Mouse (Mus musculus) urinary bladder, adult 18-20 months (tissue): ENCODE data around the gene Dagla.
A peak's percentile ranks its signal among the peaks of the same experiment; 100 is the strongest.

Source experiments
- DNase-seq, 2 experiments: peaks; one replicate each; pipeline ENCODE4 v3.0.0; 2022; ENCODE audit warnings: low spot score in 2 of 2, mixed read lengths in 2 of 2

Gene Dagla

DNA sequence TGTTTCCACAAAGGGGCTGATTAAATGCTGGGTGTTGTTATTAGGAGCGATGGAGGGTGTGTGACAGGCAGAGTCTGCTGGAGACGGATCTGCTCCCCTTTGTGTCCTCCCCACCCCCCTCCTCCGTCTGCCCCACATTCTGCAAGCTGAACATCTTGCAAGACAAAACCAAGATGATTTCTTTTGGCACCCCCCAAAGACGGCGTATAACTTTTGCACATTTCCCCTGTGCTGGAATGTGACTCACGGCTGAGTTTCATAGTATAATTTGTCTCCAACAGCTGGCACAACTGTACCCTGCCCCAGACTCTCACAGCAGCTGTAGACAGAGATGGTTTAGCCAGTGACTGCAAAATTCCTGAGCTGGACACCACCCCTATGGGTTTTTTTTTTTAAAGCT is 3.3 kb upstream of the Dagla start:
- no peak for DNase-seq

DNA sequence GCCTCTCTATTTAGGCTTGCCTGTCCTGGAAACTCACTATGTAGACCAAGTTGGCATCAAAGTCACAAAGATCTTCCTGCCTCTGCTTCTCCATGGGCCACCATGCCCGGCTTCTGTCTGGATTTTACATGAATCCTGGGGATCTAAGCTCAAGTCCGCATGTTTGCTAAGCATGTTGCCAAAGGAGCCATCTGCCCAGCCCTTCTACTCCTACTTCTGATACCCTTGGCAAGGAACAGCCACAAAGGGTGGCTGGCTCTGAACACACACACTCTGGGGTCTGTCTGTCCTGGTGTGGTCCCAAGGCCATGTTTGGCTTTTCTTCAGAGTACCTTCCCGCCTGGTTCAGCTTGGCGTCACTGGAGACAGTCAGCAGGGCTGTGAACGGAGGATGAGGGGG is 2.7 kb upstream of the Dagla start:
- DNase-seq: no peak

DNA sequence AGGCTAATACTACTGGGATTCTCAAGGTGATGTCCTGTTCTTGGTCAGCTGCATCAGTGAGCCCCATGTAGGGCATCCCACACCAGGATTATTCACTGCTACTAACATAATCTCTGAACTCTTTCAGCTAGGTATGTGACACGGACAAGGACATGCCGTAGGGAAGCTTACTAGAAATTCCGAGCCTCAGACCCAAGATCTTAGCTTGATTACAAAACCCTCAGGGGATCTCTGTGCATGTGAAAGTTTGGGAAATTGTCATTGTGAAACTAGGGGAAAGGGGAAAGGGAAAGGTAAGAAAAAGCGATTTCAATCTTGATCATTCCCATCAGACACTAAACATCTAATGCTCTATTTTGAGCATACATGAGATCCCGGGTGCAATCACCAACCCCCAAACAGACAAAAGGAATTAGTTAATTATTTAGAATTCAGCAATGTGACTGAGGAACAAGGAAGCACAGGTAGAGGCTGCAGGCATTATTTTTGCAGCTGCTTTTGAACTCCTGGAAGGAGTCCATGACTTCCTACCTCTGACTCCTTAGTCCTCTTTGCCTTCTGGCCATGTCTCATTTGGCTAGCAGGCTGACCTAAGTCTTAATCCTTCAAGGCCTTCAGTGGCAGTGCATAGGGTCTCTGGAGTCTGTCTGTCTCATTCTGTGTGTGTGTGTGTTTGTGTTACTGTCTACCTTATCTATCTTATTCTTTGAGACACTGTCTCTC is 2.0 kb upstream of the Dagla start:
- no peak for DNase-seq

DNA sequence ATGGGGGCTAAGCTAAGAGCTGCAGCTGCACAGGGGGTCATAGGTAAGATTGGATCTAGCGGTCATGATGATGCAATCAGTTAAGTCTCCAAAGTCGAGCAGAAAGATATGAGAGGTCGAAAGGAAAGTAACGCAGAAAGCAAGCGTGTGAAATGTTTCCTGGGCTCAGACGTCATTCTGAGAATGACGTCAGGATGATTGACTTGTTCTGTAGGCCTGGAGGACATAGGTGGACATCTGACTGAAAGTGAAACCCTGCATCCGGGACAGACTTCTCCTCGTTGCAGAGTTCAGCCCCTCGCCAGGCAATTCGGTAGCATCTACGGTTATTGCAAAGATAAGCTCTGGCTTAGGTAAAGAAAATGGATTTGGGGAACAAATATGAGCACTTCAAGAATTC is 963 bp upstream of the Dagla start:
- DNase-seq: no peak

DNA sequence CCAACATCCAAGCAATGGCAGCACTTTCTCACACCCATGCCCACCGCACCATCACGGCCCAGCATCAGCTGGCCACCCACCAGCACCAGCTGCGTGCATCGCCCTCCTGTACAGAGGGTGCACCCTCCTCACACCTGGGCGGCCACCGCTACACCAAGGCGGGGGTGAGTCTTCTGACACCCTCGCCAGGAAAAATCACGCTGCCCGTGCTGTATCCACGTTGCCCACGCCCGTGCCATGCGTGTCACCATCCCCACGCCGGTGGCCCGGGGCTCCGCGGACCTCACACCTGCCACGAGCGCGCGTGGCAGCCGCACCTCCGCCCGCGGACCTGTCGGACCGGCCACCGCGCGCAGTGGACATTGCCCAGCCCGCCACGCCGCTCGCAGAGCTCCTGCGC is 282 bp downstream of the Dagla start:
- no peak for DNase-seq

DNA sequence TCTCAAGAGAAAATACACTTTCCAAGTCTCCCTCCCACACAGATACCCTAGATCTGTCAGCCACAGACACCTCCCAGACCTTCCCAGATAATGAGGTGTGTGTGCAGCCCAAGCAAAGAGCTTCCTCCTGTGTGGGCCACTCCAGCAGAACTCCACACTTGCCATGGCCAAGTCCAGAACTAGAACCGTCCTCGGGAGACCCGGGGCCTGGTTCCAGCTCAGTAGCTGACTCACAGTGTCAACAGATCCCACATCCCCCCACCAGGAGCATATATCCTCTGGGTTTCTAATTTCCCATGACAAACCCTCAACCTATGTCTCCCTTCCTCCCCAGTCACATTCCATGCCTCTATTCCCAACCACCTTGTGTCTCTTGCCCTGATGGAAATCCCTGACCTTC is 1.8 kb downstream of the Dagla start:
- no peak for DNase-seq

DNA sequence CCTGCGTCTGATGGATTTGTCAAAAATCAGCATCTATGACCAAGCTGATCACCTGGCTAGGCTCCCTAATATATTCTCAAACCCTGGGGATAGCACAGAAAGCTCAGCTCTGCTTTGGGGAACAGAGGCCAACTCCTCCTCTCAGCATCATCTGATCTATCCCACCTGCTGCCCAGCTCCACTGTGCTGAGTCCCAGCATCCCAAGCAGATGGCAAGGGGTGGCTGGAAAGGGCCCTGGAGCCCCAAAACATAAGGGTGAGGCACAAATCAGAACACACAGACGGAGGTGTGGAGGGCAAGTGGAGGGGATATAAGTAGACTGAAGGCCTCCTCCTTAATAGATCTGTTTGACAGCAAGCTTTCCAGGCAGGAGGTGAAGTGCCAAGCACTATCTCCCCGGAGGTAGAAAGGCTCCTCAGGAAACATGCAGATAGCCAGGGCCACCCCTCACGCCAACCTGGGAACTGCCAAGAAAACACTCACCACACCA is 2.8 kb downstream of the Dagla start:
- no peak for DNase-seq

DNA sequence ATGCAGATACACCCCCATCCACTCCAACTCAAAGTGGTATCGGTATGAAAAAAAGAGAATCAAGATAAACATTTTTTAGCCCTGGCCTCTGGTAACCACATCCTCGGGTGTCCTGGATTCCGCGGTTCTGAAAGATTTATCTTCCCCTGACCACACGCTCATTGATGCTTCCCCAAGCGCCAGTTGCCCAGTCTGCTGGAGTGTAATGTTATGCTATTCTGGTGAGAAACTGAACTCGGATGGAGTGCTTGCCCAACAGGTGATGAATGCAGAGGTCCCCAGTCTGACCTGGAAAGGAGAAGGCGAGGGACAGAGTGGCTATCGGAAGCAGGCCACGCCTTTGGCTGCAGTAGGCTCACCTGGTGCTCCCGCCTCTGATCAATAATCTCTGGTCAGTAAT is 3.4 kb downstream of the Dagla start:
- no peak for DNase-seq

DNA sequence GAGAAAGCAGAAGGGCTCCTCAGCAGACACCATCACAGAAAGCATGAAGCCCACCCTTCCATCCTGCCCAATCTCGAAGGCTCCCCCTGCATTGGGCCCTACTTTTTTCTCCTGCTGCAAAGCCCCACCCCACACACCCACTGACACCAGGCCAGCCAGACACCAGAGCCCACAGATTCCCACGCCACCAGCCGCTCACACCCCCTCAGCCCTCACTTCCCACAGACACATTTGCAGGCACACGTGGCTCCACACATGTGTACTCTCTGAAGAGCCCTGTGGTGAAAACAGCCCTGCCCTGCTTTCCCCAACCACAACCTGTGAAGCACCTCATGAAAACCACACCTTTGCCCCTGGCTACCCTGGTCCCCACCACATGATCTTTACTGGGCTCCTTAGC is 3.9 kb downstream of the Dagla start:
- DNase-seq: no peak

DNA sequence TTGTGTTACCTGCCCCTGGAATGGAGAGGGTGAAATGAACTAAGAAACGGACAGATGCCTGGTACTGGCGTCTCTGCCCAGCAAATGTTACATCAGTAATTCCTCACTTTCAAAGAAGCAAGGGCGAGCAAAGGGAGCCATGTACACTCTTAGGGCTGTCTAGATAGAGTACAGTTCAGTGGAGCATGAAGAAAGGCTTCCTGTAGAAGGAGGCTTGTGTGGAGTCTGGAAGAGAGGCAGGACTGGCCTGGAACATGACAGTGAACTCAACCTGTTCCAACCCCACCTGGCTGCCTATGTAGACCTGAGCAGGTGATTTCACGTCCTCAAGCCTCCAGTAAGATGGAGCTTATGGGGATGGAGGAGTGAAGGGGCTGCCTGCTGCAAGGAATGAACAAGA is 6.4 kb downstream of the Dagla start:
- DNase-seq: no peak

DNA sequence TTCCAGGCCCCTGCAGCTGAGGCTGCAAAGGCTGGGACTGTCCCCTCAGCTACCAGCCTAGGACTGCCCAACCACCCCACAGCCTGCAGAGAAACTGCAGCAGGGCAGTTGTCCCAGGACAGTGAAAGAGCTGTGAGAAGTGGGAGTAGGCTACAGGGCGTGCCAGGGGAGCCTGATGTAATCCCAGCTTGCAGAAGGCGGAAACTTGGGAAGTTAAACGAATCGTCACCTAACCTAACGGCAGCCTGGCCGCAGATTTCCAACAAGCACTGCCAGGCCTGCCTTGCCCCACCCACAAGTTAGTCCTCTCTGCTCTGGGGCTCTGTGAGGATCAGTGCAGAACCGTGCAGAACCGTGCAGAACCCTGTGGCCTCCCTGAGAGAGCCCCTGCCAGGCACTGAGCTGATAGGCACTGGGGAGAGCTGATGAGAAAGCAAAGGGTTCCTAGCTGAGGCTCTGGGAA is 7.6 kb downstream of the Dagla start:
- peak; percentile 50 to 72 for DNase-seq

DNA sequence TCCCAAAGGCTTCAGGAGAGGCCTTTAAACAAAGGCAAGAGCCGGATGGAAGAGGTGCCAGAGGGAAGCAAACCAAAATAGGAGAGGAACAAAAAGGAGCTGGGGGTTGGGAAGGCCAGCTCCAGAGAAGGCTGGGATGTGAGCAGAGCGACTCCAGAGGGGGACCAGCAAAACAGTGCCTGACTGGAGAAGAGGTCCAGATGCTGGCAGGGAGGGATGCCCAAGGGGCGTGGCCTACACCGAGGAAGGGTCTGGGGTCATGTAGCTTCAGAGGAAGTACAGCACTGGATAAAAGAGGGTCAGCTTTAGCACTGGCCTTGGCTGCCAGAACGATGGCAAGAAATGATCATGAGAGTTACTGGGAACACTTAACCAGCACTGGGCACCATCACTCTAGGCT is 8.4 kb downstream of the Dagla start:
- DNase-seq: no peak

DNA sequence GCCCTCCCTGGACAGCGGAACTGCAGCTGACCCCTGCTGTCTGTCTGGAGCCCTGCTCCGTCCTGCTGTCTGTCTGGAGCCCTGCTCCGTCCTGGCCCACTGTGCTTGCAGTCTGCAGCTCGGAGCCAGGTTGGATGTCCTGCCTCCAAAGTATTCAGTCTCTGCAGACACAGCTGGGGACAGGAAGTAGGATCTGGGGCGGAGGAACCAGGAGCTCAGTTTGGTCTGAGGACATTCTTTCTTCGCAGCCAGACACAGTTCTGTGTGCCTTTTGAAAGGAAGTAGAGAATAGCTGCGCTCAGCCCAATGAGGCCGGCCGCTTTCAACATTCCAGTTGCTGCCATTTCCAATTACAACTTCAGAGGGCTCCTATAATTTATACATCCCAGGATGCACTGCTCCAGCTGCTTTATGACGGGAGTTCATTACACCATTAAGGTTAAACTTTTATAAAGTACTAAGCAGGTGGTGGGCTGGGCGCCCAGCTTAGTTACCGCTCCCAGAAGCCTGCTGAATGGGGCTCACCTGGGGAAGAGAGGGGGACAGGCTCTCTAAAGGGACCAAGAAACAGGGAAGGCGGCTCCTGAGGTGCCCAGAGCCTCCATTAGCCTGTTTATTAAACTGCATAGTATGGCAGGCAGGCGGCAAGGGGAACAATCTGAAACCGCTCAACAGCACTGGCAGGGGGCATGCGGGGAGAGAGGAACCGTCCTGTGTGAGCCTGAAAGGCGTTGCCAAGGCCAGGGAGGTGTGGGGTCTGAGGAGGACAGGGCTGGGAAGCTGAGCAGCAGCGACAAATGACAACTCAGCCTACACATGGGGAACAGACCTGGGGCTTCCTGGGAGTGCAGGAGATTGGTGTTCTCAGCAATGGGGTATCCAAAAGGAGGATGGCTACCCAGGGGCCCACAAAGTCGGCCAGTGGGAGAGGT is 9.8 kb downstream of the Dagla start:
- DNase-seq: no peak

DNA sequence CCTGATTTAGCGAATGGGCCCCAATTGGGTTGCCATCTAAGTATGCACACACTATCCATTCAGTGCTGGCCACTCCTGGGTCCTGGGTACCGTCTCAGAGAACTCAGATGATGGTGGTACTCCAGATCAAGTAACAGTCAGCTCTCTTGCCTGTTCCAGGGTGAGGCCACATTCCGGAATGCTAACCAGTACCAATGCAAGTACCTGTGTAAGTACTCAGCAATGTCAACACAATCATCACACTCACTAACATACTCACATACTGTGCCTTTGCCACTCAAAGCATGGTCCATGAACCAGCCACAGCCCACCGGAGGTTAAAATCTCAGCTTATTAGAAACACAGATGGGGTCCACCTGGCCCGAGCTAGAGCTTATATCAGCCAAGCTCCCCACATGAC is 10.7 kb downstream of the Dagla start:
- no peak for DNase-seq

DNA sequence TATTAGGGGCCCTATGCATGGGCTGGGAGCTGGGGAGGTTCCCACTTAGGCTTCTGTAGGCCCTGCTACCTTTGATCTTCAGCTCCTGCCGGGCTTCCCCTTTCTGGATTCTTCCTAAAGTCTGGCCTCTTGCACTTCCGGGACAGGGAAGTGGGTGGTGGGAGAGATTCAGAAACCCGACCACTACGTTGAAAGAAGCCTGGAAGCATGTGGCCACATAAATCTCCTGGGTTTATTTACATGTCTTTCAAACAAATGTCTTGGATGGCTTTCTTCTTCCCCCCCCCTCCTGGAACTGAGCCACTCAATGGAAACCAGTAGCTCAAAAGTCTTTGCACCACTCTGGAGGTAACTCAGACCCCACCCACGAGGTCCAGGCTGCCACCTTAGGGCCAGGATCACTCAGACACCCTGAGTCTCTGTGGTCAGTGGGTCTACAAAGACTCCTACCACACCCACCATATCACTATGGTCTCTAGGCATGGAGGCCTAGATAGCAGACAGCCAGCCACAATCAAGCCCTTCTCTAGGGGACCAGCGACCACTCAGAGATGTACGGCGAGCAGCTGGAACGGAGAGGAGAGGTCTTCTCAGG is 12.7 kb downstream of the Dagla start:
- no peak for DNase-seq

DNA sequence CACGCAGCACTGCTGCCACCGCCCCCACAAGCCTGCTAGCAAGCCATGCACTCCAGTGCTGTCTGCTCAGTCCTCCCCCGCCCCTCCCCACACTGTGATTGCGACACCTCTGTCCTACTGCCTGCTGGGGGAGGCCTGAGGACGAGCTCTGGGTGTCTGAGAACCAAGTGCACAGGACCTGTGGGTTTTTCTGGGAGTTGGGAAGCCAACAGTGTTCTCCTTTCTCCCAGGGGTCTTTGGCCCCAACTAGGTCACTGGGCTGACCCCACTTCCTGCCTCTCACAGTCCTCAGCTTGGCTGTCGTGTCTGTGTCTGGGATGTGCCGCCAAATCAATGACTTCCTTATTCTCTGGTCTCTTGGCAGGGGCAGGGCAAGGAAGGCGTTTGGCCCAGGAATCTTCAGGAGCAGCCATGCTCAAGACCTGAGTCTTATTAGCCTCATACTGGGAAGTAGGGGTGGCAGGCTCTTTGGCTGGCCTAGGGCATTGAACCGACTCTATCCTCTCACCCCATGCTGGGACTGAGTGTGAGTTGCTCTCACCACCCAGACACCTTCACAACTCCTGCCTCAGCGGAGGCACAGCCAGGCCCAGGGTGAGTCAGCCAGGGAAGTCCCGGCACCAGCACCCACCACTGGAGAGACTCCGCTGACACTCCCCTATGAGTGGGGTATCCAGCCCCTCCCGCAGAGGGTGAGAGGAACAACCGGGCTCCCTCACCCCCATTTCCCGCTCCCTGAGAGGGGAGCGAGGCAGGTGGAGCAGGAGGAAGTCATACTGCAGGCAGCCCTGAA is 14.3 kb downstream of the Dagla start:
- DNase-seq: peak in 1 of 2 experiments; percentile 74

DNA sequence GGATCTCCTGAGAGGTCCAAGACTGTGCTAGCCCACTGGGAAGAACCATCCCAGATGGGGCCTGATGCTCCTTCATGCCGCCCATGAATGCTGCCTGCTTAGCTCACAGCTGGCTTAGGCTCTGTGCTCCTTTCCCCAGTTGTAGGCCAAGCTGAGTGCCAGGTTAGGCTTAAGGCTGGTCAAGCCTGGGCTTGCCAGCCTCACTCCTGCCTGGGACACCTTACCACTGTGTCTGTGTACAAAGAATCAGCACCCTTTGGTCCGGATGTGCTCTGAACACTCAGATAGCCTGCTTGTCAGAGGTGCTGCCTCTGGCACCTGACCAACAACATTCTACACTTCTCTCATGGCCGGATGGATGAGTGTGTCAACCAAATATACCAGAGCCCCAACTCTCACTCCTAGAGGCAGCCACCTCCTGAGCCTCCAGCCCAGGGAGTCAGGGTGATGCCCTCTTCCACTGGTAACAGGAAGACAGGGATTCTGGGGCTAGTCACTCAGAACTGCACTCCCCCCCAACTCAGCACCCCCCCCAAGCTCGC is 15.0 kb downstream of the Dagla start:
- no peak for DNase-seq

DNA sequence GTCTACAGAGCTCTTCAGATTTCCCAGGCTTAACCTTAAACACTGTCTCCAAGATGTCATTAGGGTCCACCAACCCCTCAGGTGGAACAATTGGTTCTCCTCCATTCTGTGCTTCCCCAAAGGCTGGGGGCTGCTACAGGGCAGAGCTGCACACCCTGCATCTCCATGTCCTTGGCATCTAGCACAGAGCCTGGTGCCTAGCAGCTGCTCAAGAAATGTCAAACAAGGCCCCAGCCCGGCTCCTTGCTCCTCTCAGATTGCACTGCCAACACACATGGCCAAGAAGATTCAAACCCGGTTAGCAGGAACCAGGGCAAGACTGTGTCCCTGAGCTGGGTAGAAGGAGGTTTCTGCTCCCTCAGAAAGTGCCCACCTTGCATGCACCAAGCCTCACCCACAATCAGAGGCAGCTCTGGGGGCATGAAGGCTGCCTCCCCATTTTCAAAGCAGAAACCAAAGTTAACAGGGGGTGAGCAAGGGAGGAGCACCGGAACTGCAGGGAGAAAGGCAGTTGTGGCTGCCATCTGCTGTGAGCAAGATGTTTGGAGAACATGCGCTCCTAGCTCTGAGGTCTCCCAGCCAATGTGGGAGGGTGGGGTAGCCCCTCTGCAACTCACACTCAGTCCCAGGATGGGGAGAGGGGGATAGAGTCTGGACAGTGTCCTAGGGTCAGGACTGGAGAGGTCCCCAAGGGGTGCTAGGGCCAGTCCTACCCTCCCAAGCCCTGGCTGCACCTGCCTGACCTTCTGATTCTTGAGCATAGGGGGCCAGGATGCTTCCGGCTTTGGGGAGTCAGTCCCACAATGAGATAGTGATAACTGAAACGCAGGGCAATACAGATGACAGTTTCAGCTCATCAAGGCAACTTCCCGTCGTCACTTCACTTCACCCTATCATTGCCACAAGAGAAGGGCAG is 16.3 kb downstream of the Dagla start:
- DNase-seq: no peak

DNA sequence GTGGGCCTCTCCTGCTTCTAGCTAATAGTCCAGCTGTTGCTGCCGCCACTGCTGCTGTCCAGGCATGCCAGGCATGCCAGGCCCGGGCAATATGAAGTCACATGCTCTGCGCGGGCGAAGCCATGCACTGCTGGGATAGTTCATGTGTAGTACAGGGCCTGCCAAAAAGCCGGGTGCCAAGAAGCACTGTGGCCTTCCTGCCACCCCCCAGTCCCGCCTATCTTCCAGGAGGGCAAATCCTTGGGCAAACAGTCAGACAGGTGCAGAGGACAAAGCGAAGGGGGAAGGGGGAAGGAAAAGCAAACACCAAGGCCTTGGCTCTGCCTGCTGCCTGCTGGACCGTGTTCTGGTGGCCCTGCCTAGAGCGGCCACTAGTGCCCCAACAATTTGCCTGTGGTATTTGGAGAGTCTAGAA is 18.2 kb downstream of the Dagla start:
- no peak for DNase-seq
